Mouse (Mus musculus) myocyte (in vitro differentiated cells): ENCODE measurements around the gene Hormad2.

ENCODE experiments used
- CEBPB ChIP-seq: IDR thresholded peaks from 2 replicates; pipeline ENCODE4 v1.6.1; 2011; ENCODE audit warnings: mild to moderate bottlenecking, moderate library complexity; ENCODE audit not compliant: poor library complexity, insufficient read depth, severe bottlenecking
- POLR2A ChIP-seq: IDR thresholded peaks from one replicate; pipeline ENCODE4 v1.6.1; 2011; ENCODE audit warnings: low read depth, mild to moderate bottlenecking, control low read depth, moderate library complexity; ENCODE audit not compliant: insufficient read length
- USF1 ChIP-seq: IDR thresholded peaks from one replicate; pipeline ENCODE4 v1.6.1; 2011; ENCODE audit warnings: low read depth, mild to moderate bottlenecking, control low read depth, moderate library complexity

DNA sequence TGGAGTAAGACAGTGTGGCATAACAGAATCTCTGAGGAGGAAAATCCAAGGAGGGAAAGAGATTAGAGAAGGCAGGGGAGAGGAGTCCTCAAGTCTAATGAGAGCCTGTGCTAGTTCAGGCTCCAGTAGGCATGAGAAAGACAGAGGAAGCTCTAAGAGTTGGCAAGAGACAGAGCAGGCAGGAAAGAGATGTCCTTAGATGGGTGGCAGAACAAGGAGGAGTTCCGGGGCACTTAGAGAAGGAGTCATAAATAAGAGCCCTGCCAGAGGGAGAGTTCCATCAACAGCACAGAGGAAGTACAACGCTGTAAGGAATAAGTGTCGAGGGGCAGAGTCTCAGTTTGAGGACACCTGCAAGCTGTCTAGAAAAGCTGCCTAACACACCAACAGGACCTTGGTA is 122.9 kb downstream of the Hormad2 start:
- TF ChIP-seq POLR2A (no peak), USF1 (no peak), CEBPB (no peak)
